Mouse (Mus musculus): ENCODE data around the gene Baiap3.

Baiap3 gene

GRCm38 (mm10) chr17:25210680-25211466 lies 45.3 kb downstream of the Baiap3 start:
- DNase-seq (ENCODE audit: low spot score in 2 of 2) = no peak

- DNase-seq (ENCODE audit: low spot score in 2 of 2) = no peak
Measured at GRCm38 (mm10) chr17:25210006-25210405, 46.2 kb downstream of the Baiap3 start.

- DNase-seq (ENCODE audit: low spot score in 2 of 2) = no peak
Measured at GRCm38 (mm10) chr17:25202401-25202800, 53.8 kb downstream of the Baiap3 start.

All from urinary bladder, postnatal 36 days (tissue).